Mouse (Mus musculus): ENCODE results near the gene Kmt2c.

The Kmt2c gene

DNA sequence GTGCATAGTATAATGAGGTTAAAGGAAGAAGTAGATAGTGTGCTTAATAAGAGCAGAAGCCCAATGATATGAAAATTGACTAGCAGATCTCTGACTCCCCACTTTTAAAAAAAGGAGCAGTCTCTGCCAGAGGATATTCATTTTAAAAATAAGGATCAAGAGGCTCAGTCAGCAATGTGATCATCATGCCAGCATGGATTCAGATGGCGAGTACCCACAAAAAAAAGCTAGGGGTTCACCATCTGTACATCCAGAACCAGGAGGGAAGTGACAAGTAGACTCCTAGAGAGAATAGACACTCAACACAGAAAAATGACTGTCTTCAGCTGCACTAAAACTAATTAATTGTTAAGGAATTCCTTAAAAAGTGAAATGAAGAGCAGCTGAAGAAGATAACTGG lies 76.0 kb downstream of the Kmt2c start:
- in situ Hi-C loops (cut with MboI; ENCODE audit: low pct_unique_long_range_greater_than_20kb in 1 of 2, low sequenced_read_pairs in 2 of 2, unreplicated experiment in 1 of 2), result loop anchor here (10.0 to 25.0 kb wide), 2 partner anchors 172 to 315 kb away; no protein-coding TSS in a partner anchor

- in situ Hi-C loops (cut with MboI; ENCODE audit: low pct_unique_long_range_greater_than_20kb in 1 of 2, low sequenced_read_pairs in 2 of 2, unreplicated experiment in 1 of 2), result loop anchor here (10.0 to 25.0 kb wide), 2 partner anchors 174 to 317 kb away; no protein-coding TSS in a partner anchor
Observed at GRCm38 (mm10) chr5:25420601-25421000, 78.0 kb downstream of the Kmt2c start.

DNA sequence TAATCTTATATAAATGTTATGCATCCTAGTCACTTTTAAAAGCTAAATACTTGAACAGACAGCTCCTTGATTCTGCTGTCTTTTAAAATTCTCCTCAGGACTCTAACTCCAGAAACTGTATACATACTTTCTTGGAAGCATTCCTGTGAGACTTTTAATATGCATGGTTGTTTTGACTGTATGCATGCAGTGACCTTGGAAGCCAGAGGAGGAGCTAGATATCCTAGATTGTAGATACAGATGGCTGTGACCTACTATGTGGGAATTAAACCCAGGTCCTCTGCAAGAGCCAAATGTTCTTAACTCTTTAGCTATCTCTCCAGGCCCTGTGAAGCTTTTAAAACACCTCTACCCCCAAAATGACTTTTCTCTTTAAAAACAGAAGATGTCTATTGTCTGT lies 83.2 kb downstream of the Kmt2c start:
- in situ Hi-C loops (cut with MboI; ENCODE audit: low pct_unique_long_range_greater_than_20kb in 1 of 2, low sequenced_read_pairs in 2 of 2, unreplicated experiment in 1 of 2), result loop anchor here in 1 of 2 experiments (10.0 to 25.0 kb wide), 2 partner anchors 179 to 322 kb away; no protein-coding TSS in a partner anchor

GRCm38 (mm10) chr5:25396727-25397126 lies 101.9 kb downstream of the Kmt2c start:
- in situ Hi-C loops (cut with MboI; ENCODE audit: low pct_unique_long_range_greater_than_20kb in 1 of 2, low sequenced_read_pairs in 2 of 2, unreplicated experiment in 1 of 2), result no loop called here

DNA sequence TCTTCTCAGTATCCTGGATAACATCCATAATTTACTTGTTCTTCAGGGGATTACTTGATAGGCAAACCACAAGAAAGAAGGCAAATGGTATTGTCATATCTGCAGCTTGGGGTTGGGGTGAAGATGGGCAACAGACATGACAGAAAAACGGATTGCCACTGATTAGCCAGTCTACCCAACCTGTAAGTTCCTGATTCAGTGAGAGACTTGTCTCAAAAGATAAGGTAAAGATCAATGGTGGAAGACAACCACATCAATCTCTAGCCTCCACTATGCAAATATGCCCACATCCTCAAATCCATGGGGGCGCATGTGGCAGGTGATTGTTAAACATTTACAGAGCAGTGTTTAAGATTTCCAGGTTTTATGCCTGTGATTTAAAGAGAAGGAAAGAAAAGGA lies 105.9 kb downstream of the Kmt2c start:
- in situ Hi-C loops (cut with MboI; ENCODE audit: low pct_unique_long_range_greater_than_20kb in 1 of 2, low sequenced_read_pairs in 2 of 2, unreplicated experiment in 1 of 2), result no loop called here

GRCm38 (mm10) chr5:25383581-25383980 lies 115.0 kb downstream of the Kmt2c start:
- in situ Hi-C loops (cut with MboI; ENCODE audit: low pct_unique_long_range_greater_than_20kb in 1 of 2, low sequenced_read_pairs in 2 of 2, unreplicated experiment in 1 of 2), result no loop called here

GRCm38 (mm10) chr5:25379188-25379587 lies 119.4 kb downstream of the Kmt2c start:
- in situ Hi-C loops (cut with MboI; ENCODE audit: low pct_unique_long_range_greater_than_20kb in 1 of 2, low sequenced_read_pairs in 2 of 2, unreplicated experiment in 1 of 2), result no loop called here

- in situ Hi-C loops (cut with MboI; ENCODE audit: low pct_unique_long_range_greater_than_20kb in 1 of 2, low sequenced_read_pairs in 2 of 2, unreplicated experiment in 1 of 2), result no loop called here
Observed at GRCm38 (mm10) chr5:25368420-25368819, 130.2 kb downstream of the Kmt2c start.

DNA sequence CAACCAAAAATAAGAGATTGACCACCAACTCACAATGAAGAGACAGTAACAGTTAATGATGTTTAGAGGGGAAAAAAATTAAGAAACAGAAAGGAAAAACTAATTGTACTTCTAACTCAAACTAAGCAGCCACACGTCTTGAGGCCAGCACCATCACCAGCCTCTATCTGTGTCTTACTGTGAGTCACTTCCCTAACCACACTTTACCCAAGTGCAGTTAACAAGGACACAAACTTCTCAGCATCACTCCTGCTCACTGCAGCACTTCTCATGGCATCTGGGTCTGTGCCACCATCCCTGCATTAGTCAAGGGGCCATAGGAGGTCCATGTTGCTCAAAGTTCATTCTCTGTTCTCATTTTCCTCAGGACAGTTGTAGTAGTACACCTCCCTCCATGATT lies 131.5 kb downstream of the Kmt2c start:
- in situ Hi-C loops (cut with MboI; ENCODE audit: low pct_unique_long_range_greater_than_20kb in 1 of 2, low sequenced_read_pairs in 2 of 2, unreplicated experiment in 1 of 2), result no loop called here

- in situ Hi-C loops (cut with MboI; ENCODE audit: low pct_unique_long_range_greater_than_20kb in 1 of 2, low sequenced_read_pairs in 2 of 2, unreplicated experiment in 1 of 2), result no loop called here
Observed at GRCm38 (mm10) chr5:25353509-25353908, 145.1 kb downstream of the Kmt2c start.

DNA sequence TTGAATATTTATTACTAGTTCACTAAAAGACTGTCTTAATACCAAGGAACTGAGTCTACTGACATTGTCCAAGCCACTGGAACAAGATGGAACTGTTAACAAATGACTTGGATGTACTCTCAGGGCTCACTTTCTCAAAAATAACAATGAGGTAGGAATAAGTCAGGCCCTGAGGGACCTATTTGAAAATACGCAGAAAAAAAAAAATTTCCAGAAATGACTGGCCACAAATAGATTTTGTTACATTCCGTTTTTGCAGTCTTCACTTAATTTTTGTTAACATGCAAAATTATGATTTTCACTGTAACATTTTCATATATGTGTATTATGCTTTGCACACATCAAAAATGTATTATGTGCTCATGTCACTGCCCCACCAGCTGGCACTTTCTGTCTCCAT lies 167.3 kb downstream of the Kmt2c start:
- in situ Hi-C loops (cut with MboI; ENCODE audit: low pct_unique_long_range_greater_than_20kb in 1 of 2, low sequenced_read_pairs in 2 of 2, unreplicated experiment in 1 of 2), result no loop called here

DNA sequence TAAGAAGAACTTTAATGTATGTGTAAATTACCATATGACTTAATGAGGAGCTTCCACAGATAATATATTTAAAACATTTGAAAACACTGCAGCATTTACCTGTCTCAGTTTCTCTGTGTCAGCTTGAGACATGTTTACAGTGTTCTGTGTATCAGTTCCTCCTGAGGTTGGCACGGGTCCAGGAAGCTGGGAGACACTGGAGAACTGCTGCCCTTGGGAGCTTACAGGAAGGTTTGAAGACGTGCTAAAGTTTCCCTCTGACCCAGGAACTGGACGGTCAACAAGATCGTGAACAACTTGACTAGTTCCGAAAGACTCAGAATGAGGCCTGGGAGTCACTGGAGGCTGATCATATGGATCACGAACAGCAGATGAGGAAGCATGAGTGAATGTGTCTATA lies 184.7 kb downstream of the Kmt2c start:
- in situ Hi-C loops (cut with MboI; ENCODE audit: low pct_unique_long_range_greater_than_20kb in 1 of 2, low sequenced_read_pairs in 2 of 2, unreplicated experiment in 1 of 2), result no loop called here

DNA sequence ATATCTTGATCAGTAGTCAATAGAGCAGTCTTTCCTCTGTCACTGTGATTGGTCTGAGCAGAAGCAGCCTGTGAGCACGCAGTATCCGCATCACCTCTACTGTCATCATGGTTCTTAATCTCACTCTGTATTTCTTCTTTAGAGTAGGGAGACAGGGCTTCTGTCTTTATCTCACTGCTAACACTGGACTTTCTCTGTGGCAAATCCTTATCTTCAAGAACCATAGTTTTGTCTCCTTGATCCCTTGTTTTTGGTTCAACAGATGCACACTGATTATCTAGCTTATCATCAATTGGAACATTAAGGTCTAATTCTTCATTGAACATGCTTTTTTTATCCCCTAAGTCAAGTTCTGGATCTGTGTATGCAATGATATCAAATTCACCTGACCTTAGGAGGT lies 188.4 kb downstream of the Kmt2c start:
- in situ Hi-C loops (cut with MboI; ENCODE audit: low pct_unique_long_range_greater_than_20kb in 1 of 2, low sequenced_read_pairs in 2 of 2, unreplicated experiment in 1 of 2), result no loop called here

GRCm38 (mm10) chr5:25296830-25297229 lies 201.8 kb downstream of the Kmt2c start:
- in situ Hi-C loops (cut with MboI; ENCODE audit: low pct_unique_long_range_greater_than_20kb in 1 of 2, low sequenced_read_pairs in 2 of 2, unreplicated experiment in 1 of 2), result no loop called here

- in situ Hi-C loops (cut with MboI; ENCODE audit: low pct_unique_long_range_greater_than_20kb in 1 of 2, low sequenced_read_pairs in 2 of 2, unreplicated experiment in 1 of 2), result no loop called here
Observed at GRCm38 (mm10) chr5:25283988-25284387, 214.6 kb downstream of the Kmt2c start.

DNA sequence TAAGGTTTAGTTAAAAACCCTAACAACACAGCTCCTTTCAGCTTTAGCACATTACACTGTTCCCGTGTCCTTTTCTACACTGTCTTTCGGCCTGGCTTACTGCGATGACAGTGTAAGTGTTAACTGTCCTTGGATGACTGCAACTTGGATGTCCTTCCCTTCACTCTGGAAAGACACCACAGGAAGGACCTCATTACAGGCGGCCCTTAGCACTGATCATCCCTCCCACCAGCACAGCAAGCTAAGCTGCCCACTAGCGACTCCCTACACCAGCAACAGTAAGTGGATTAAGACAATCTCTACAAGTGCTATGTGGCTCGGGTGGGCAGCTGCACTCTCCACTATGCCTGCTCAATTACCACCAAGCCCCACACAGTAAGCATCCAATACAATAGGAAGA lies 222.2 kb downstream of the Kmt2c start:
- in situ Hi-C loops (cut with MboI; ENCODE audit: low pct_unique_long_range_greater_than_20kb in 1 of 2, low sequenced_read_pairs in 2 of 2, unreplicated experiment in 1 of 2), result no loop called here

GRCm38 (mm10) chr5:25275629-25276028 lies 223.0 kb downstream of the Kmt2c start:
- in situ Hi-C loops (cut with MboI; ENCODE audit: low pct_unique_long_range_greater_than_20kb in 1 of 2, low sequenced_read_pairs in 2 of 2, unreplicated experiment in 1 of 2), result no loop called here

DNA sequence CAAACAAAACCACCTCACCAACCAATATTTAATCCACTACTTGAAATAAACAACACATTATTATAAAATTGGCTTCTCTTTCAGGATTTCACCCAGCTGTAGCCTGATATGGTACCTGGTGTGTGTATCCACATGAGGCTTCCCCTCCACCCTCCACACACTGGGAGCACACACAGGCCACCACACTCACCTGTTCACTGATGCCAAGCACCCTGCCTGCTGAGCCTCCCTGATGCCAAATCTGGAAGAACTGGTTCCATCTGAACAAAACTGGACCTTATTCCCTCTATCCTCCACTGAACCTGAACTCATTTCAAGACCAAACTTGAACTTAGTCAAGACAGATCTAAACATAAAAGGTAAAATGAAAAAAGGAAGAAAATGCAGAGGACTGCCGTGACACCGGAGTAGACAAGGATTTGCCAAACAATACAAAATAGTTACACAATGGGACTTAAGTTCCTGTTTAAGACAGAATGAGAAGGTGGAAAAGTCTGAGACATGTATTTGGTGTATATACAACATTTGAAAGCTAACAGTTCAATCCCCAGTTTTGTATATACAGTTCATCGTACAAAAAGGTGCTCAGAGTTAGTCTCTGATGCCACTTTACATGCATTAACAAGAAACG lies 230.2 kb downstream of the Kmt2c start:
- in situ Hi-C loops (cut with MboI; ENCODE audit: low pct_unique_long_range_greater_than_20kb in 1 of 2, low sequenced_read_pairs in 2 of 2, unreplicated experiment in 1 of 2), result no loop called here

- in situ Hi-C loops (cut with MboI; ENCODE audit: low pct_unique_long_range_greater_than_20kb in 1 of 2, low sequenced_read_pairs in 2 of 2, unreplicated experiment in 1 of 2), result no loop called here
Observed at GRCm38 (mm10) chr5:25262266-25262665, 236.3 kb downstream of the Kmt2c start.

- in situ Hi-C loops (cut with MboI; ENCODE audit: low pct_unique_long_range_greater_than_20kb in 1 of 2, low sequenced_read_pairs in 2 of 2, unreplicated experiment in 1 of 2), result no loop called here
Observed at GRCm38 (mm10) chr5:25261452-25261851, 237.1 kb downstream of the Kmt2c start.

DNA sequence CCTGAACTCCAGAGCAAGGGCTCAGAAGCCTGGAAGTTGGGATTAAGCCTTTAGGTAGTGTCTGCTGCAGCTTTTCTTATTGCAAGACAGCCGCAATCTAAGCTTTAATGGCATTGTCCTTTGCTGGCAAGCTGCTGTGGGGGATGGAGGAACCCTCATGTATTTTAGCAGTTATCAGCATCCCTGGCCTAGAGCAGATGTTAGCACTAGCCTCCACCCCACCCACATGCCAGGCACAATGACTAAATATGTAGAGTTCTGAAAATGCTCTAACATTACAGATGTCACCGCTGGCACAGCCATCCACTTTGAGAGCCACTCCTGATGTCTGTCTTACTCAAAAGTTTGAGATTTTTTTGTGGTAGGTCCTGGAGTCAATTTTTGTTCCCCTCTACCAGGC lies 241.9 kb downstream of the Kmt2c start:
- in situ Hi-C loops (cut with MboI; ENCODE audit: low pct_unique_long_range_greater_than_20kb in 1 of 2, low sequenced_read_pairs in 2 of 2, unreplicated experiment in 1 of 2), result no loop called here
